Mouse (Mus musculus): ENCODE measurements at regions not wholly inside any gene's neighbourhood (a gene's known extent, or its start where the extent isn't known, plus 50 kb on each side); places are given as distances from the start of the nearest gene placed in this dataset.
"Not testable (repeated sequence)": the region's sequence is repeated elsewhere in the genome, so short reads cannot be mapped to it uniquely, and the experiment has no call there.

DNA sequence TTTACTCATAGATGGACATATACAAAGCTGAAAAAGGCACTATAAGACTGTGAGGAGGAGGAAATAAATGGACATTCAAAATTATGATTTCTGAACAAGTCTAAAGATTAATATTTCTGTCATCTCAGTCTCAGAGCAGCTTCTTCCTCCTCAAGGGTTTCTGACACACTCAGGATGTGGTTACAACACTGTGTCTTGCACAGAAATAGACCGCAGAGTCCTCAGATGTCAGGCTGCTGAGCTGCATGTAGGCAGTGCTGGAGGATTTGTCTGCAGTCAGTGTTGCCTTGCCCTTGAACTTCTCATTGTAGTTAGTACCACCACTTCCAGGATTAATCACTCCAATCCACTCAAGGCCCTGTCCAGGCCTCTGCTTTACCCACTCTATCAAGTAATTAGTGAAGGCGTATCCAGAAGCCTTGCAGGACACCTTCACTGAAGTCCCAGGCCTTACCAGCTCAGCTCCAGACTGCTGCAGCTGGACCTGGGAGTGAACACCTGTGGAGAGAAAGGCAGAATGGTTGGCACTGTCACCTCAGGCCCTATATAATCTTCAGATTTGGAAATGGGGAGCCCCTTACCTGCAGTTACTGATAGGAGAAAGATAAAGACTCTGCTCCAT, 853.9 kb upstream of the Zfp386 start:
- intact Hi-C loops (cut with DNase I): no loop called here
- TF ChIP-seq CTCF (IDR thresholded peaks at IDR 0.05): no peak
- no peak for DNase-seq
- Histone ChIP-seq H3K27ac (no peak overlapping the region), H3K4me3 (no peak overlapping the region)

DNA sequence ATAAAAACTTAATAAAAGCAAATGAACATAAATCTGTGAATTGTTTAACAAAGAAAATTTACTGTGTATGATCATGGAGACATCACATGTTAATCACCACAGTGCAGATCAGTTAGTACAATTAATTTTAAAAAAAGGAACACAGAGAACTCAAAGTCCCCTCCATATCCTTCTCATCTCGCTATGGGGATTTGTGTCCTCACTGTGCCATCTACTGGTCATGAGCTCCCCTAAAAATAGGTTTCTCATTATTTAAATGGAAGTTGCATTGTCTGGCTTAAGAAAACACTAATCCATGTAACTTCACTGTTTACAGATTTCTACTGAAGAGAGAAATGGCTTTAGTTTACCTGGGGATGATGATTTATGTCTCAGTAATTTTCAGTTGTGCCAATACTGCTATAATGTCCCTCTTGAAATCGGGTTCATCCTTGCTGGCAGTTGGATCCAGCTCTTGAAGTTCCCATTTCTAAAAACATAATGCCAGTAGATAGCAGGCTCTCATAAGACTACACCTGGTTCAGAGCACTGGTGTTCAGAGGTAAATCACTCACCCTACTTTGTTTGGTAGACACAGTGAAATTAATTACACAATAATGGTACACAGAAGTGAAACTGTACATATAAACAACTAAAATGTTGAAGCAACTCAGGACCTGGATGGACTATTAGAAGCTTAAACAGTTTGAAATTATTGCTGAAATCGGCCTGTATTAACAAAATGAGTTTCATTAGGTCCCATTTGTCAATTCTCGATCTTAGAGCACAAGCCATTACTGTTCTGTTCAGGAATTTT, 850.0 kb upstream of the Zfp386 start:
- no peak overlapping the region for H3K4me3 ChIP-seq
- H3K27ac ChIP-seq: no peak overlapping the region
- intact Hi-C loops (cut with DNase I): no loop called here
- no peak for TF ChIP-seq CTCF (IDR thresholded peaks at IDR 0.05)
- no peak for DNase-seq

DNA sequence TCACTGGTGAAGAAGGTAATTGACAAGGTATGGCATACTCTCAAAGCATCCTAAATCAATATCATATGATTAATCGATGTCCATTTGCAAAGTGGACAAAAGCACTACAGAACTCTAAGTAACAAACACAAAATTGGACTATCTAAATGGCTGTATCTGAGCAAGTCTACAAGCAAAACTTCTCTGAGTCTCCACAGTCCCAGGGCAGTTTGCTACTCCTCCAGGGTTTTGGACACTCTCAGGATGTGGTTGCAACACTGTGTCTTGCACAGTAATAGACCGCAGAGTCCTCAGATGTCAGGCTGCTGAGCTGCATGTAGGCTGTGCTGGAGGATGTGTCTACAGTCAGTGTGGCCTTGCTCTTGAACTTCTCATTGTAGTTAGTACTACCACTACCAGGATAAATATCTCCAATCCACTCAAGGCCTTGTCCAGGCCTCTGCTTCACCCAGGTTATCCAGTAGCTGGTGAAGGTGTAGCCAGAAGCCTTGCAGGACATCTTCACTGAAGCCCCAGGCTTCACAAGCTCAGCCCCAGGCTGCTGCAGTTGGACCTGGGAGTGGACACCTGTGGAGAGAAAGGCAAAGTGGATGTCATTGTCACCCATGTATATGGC, 839.6 kb upstream of the Zfp386 start:
- H3K4me3 ChIP-seq; H3K27ac ChIP-seq; DNase-seq; intact Hi-C loops (cut with DNase I): not testable (repeated sequence)

DNA sequence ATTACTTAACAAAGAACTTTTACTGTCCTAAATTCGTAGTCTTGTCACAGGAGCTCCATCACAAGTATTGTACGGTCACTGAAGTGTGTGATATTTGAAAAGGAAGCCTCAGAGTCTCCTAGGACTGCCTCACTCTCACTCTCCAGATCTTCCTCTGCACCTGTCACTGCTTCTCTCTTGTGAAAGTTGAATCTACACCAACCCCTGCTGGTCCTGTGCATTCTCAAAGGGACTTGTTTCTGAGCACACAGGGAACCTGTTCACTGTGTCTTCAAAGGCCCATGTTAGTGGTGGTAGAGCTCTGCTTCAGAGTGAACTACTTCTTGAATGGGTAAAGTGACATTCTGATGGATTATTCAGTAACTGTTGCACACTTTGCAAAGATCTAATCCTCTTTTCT, 824.9 kb upstream of the Zfp386 start:
- TF ChIP-seq CTCF (IDR thresholded peaks at IDR 0.05): no peak
- no peak overlapping the region for H3K4me3 ChIP-seq
- no peak for DNase-seq
- H3K27ac ChIP-seq: no peak overlapping the region
- intact Hi-C loops (cut with DNase I): no loop called here

DNA sequence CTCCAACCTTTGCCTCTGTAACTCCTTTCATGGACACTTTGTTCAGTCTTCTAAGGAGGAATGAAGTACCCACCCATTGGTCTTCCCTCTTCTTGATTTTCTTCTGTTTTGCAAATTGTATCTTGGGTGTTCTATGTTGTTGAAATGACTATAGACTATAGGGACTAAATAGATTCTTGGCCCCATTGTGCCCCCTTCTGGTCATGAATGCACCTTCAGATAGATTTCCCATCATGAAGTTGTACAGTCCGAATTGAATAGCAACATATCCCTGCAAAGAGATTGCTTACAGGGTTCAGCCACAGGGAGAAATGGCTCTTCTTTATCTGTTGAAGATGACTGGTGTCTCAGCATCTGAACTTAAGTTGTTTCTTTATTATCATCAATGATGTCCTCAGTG, 817.6 kb upstream of the Zfp386 start:
- no peak overlapping the region for H3K4me3 ChIP-seq
- no peak for DNase-seq
- TF ChIP-seq CTCF (IDR thresholded peaks at IDR 0.05): no peak
- H3K27ac ChIP-seq: no peak overlapping the region
- intact Hi-C loops (cut with DNase I): no loop called here

DNA sequence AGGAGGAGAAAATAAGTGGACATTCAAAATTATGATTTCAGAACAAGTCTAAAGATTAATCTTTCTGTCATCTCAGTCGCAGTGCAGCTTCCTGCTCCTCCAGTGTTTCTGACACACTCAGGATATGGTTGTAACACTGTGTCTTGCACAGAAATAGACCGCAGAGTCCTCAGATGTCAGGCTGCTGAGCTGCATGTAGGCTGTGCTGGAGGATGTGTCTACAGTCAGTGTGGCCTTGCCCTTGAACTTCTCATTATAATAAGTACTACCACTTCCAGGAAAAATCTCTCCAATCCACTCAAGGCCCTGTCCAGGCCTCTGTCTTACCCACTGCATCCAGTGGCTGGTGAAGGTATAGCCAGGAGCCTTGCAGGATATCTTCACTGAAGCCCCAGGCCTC, 804.9 kb upstream of the Zfp386 start:
- H3K27ac ChIP-seq; DNase-seq; H3K4me3 ChIP-seq; intact Hi-C loops (cut with DNase I): not testable (repeated sequence)

DNA sequence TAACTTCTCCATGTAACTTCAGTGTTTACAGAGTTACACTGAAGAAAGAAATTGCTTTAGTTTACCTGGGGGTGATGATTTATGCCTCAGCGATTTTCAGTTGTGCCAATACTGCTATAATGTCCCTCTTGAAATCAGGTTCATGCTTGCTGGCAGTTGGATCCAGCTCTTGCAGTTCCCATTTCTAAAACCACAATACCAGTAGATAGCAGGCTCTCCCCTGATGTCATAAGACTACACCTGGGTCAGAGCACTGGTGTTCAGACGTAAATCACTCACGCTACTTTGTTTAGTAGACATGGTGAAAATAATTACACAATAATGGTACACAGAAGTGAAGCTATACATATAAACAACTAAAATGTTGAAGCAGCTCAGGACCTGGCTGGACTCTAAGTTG, 800.2 kb upstream of the Zfp386 start:
- intact Hi-C loops (cut with DNase I): loop anchor here (5.0 kb wide), 1 partner anchor 150 kb away; no protein-coding TSS in a partner anchor
- not testable (repeated sequence) for H3K27ac ChIP-seq

DNA sequence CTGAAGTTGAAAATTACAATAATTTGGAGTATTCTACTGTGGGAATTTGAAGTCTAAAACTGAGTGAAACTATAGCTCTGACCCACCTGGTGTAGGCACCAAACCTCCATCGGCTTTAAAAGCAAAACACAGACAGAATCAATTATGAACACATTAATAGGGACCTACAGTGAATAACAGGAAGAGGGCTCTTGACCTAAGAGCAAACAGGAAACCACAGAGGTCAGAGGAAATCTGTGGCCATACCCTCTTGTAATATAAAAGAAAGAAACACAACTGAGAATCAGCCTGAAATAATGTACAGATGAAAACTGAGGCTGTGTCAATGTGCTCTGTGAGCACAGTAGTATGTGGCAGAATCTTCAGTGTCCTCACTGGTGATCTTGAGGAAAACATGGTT, 789.7 kb upstream of the Zfp386 start:
- Histone ChIP-seq H3K4me3 (no peak overlapping the region), H3K27ac (no peak overlapping the region)
- DNase-seq: no peak
- intact Hi-C loops (cut with DNase I): no loop called here
- TF ChIP-seq CTCF (IDR thresholded peaks at IDR 0.05): no peak

More for the DNA sequence above, 800.2 kb upstream of the Zfp386 start:
- not testable (repeated sequence) for H3K4me3 ChIP-seq, DNase-seq

DNA sequence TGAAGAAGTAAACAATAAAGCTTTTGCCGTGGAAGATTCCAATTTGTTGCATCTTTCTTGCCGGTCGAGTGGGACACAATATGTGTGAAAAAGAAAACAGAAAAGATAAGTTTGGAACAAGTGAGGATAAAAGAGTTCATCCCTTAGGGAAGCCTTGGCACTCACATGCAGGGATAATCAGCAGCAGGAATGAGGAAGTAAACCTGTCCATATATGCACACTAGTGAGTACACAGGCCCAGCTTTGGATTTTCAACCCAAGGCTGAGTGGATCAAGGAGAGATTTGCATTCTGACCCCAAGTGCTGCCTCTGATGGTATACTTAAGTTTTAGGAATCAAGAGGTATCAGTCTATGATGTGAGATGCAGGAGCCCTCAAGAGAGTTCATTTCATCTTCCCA, 788.8 kb upstream of the Zfp386 start:
- TF ChIP-seq CTCF (IDR thresholded peaks at IDR 0.05): no peak
- intact Hi-C loops (cut with DNase I): no loop called here
- Histone ChIP-seq H3K27ac (no peak overlapping the region), H3K4me3 (no peak overlapping the region)
- no peak for DNase-seq

DNA sequence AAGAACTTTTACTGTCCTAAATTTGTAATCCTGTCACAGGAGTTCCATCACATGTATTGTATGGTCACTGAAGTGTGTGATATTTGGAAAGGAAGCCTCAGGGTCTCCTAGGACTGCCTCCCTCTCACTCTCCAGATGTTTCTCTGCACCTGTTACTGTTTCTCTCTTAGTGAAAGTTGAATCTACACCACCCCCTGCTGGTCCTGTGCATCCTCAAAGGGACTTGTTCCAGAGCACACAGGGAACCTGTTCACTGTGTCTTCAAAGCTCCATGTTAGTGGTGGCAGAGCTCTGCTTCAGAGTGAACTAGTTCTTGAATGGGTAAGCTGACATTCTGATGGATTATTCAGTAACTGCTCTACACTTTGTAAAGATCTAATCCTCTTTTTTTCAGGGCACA, 785.1 kb upstream of the Zfp386 start:
- intact Hi-C loops (cut with DNase I); DNase-seq; H3K4me3 ChIP-seq; H3K27ac ChIP-seq: not testable (repeated sequence)

DNA sequence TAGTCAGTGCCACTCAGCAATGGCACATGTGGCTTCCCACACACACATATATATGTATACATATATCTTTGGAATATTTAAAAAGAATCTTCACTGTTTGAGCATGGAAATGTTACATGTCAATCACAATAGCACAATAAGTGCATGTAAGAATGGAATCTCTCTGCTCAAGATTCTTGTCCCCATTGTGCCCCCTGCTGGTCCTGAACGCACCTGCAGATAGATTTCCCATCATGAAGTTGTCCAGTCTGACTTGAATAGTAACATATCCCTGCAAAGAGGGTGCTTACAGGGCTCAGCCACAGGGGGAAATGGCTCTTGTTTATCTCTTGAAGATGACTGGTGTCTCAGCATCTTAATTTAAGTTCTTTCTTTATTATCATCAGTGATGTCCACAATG, 770.8 kb upstream of the Zfp386 start:
- H3K4me3 ChIP-seq; H3K27ac ChIP-seq; DNase-seq; intact Hi-C loops (cut with DNase I): not testable (repeated sequence)

DNA sequence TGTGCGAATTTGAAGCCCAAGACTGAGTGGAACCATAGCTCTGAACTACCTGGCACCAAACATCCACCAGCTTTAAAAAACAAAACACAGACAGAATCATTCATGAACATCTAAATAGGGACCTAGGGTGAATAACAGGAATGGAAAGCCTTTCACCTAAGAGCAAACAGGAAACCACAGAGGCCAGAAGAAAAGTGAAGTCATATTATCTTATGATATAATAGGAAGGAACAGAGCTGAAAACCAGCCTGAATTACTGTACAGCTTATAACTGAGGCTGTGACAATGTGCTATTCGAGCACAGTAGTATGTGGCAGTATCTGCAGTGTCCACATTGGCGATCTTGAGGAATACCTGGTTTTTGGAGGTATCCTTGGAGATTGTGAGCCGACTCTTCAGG, 753.8 kb upstream of the Zfp386 start:
- DNase-seq; H3K27ac ChIP-seq; intact Hi-C loops (cut with DNase I); H3K4me3 ChIP-seq: not testable (repeated sequence)

DNA sequence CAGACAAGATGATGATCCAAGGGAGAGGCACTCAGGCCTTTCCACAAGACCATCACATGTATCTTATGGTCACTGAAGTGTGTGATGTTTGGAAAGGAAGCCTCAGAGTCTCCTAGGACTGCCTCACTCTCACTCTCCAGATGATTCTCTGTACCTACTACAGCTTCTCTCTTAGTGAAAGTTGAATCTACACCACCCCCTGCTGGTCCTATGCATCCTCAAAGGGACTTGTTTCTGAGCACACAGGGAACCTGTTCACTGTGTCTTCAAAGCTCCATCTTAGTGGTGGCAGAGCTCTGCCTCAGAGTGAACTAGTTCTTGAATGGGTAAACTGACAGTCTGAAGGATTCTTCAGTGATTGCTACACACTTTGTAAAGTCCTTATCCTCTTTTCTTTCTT, 749.5 kb upstream of the Zfp386 start:
- DNase-seq; H3K4me3 ChIP-seq; intact Hi-C loops (cut with DNase I); H3K27ac ChIP-seq: not testable (repeated sequence)

DNA sequence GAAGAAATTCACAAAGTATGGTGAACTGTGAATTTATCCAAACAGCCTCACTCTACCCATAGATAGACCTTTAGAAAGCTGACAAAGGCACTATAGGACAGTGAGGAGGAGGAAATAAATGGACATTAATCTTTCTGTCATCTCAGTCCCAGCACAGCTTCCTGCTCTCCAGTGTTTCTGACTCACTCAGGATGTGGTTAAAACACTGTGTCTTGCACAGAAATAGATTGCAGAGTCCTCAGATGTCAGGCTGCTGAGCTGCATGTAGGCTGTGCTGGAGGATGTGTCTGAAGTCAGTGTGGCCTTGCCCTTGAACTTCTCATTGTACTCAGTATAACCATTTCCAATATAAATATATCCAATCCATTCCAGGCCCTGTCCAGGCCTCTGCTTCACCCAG, 735.6 kb upstream of the Zfp386 start:
- intact Hi-C loops (cut with DNase I): no loop called here
- no peak for TF ChIP-seq CTCF (IDR thresholded peaks at IDR 0.05)
- Histone ChIP-seq H3K4me3 (no peak overlapping the region), H3K27ac (no peak overlapping the region)
- no peak for DNase-seq

DNA sequence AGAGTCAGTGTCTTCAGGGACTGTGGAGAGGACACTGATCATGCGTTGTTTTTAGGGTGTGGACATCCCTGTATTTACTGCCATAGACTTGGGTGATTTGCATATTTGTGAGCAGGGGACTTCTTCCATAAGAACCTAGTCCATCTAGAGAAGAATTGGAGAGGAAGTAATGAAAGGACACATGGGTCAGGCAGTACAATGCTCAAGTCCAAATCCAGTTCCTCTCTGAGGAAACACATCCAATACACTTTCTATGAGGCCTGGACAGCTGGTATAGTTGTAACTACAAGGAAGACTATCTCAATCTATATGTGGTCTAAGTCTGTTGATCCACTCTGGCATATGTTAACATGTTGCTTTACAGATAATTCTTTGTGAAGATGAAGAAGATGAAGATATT, 734.9 kb upstream of the Zfp386 start:
- intact Hi-C loops (cut with DNase I); H3K27ac ChIP-seq; DNase-seq; H3K4me3 ChIP-seq: not testable (repeated sequence)

DNA sequence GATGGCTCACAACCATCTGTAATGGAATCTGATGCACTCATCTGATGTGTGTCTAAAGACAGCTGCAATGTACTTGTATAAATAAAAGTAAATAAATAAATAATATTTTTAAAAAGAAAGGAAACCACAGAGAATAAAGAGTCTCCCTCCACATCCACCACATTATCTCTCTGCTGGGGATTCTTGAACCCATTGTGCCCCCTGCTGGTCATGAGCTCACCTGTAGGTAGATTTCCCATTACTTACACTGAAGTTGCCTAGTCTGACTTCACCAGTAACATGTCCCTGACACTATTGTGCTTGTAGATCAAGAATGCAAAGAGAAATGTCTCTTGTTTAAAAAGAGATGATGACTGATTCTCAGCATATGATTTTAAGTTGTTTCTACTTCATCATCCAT, 726.9 kb upstream of the Zfp386 start:
- H3K27ac ChIP-seq; H3K4me3 ChIP-seq; DNase-seq; intact Hi-C loops (cut with DNase I): not testable (repeated sequence)
